Mouse (Mus musculus) CH12.LX (cell line): ENCODE measurements around the gene Rora.

Source experiments
- CHD2 ChIP-seq: IDR thresholded peaks from 2 replicates; pipeline ENCODE4 v1.6.1; 2011; ENCODE audit warnings: low read length, improper control_type of control experiment
- CTCF ChIP-seq, 2 experiments: IDR thresholded peaks in 1 of 2; conservative IDR thresholded peaks in 1 of 2; 2 replicates each; pipeline ENCODE4 v1.5.1; 2011 to 2012; ENCODE audit warnings: low read depth in 2 of 2, low read length in 2 of 2, improper control_type of control experiment in 1 of 2, inconsistent platforms in 1 of 2, mild to moderate bottlenecking in 1 of 2, moderate library complexity in 1 of 2
- EP300 ChIP-seq: IDR thresholded peaks from 2 replicates; pipeline ENCODE4 v1.6.1; 2011; ENCODE audit warnings: low read length, improper control_type of control experiment
- IRF4 ChIP-seq: IDR thresholded peaks from 2 replicates; pipeline ENCODE4 v1.6.1; 2014; ENCODE audit warnings: low read depth, mild to moderate bottlenecking, inconsistent platforms, low read length, improper control_type of control experiment
- JUN ChIP-seq: IDR thresholded peaks from 2 replicates; pipeline ENCODE4 v1.6.1; 2011; ENCODE audit warnings: low read depth, mild to moderate bottlenecking, low read length, improper control_type of control experiment, moderate library complexity; ENCODE audit not compliant: insufficient read depth
- KAT2A ChIP-seq: IDR thresholded peaks from 2 replicates; pipeline ENCODE4 v1.6.1; 2012; ENCODE audit warnings: low read length, improper control_type of control experiment, inconsistent platforms; ENCODE audit not compliant: insufficient replicate concordance
- MAFK ChIP-seq: IDR thresholded peaks from 2 replicates; pipeline ENCODE4 v1.6.1; 2011; ENCODE audit warnings: low read length, improper control_type of control experiment; ENCODE audit not compliant: insufficient replicate concordance
- MEF2A ChIP-seq: IDR thresholded peaks from 2 replicates; pipeline ENCODE4 v1.6.1; 2014; ENCODE audit warnings: low read depth, mild to moderate bottlenecking, inconsistent platforms, low read length, improper control_type of control experiment, borderline replicate concordance
- MYC ChIP-seq: IDR thresholded peaks from 2 replicates; pipeline ENCODE4 v1.6.1; 2011; ENCODE audit warnings: low read depth, mild to moderate bottlenecking, improper control_type of control experiment, low read length
- PAX5 ChIP-seq: IDR thresholded peaks from 2 replicates; pipeline ENCODE4 v1.6.1; 2012; ENCODE audit warnings: low read length, inconsistent platforms, mixed read lengths
- POLR2AphosphoS2 ChIP-seq: IDR thresholded peaks from 2 replicates; pipeline ENCODE4 v1.6.1; 2011; ENCODE audit warnings: low read depth, low read length, improper control_type of control experiment
- TBP ChIP-seq: conservative IDR thresholded peaks from 2 replicates; pipeline ENCODE4 v1.6.1; 2011; ENCODE audit warnings: low read depth, low read length, improper control_type of control experiment
- ZC3H11A ChIP-seq: IDR thresholded peaks from 2 replicates; pipeline ENCODE4 v1.6.1; 2012; ENCODE audit warnings: low read depth, mild to moderate bottlenecking, inconsistent platforms, low read length, improper control_type of control experiment
- ZKSCAN1 ChIP-seq: IDR thresholded peaks from 2 replicates; pipeline ENCODE4 v1.6.1; 2012; ENCODE audit warnings: low read depth, inconsistent platforms, low read length, improper control_type of control experiment, borderline replicate concordance

- TF ChIP-seq ZC3H11A (no peak), CTCF (conservative IDR thresholded peaks at IDR 0.05 in 1 of 2, IDR thresholded peaks at IDR 0.05 in 1 of 2; ENCODE audit: low read depth in 2 of 2, low read length in 2 of 2) (no peak), IRF4 (no peak), ZKSCAN1 (no peak), PAX5 (no peak), POLR2AphosphoS2 (no peak), MEF2A (no peak), JUN (no peak), CHD2 (no peak), MYC (no peak), MAFK (no peak), KAT2A (no peak), EP300 (no peak), TBP (no peak)
Measured at GRCm38 (mm10) chr9:68761672-68762071, 108.1 kb downstream of the Rora start.
